Mouse (Mus musculus): ENCODE data around the gene Ascc1. TPM values are rescaled to one million over a fixed set of nuclear protein-coding genes. Genes with fewer than 3 reads are reported as not detected.
A peak's percentile ranks its signal among the peaks of the same experiment; 100 is the strongest.

Ascc1 gene
- total and polyA plus RNA-seq, 3 experiments, result 17.0 to 37.9 TPM; not detected in 1

- Histone ChIP-seq H3K27ac (ENCODE audit: control insufficient read depth, low read depth, low read length) (peak overlapping the region; percentile 23), H3K79me2 (ENCODE audit: control insufficient read depth, insufficient read depth, low read length, poor library complexity) (no peaks in the 10 kb centered on the region), H3K9ac (ENCODE audit: control insufficient read depth, low read depth, low read length, poor library complexity, severe bottlenecking) (peak overlapping the region; percentile 61), H3K9me3 (replicated peaks; ENCODE audit: insufficient read depth, low read length) (no peaks in the 10 kb centered on the region), H3K4me3 (ENCODE audit: control insufficient read depth in 1 of 2, insufficient read depth in 1 of 2, low read depth in 2 of 2, low read length in 2 of 2) (no peak overlapping the region), H3K27me3 (ENCODE audit: control insufficient read depth in 1 of 2, insufficient read depth in 2 of 2, low read length in 2 of 2) (peaks cover 0 to 2% of the 10 kb centered on the region in 2 experiments; a peak in 1 of 4 replicates), H3K4me1 (ENCODE audit: control insufficient read depth in 1 of 2, insufficient read depth in 2 of 2, low read length in 2 of 2) (peaks cover 20 to 49% of the 10 kb centered on the region in 2 experiments), H3K36me3 (ENCODE audit: control insufficient read depth in 1 of 2, insufficient read depth in 2 of 2, low read length in 2 of 2) (peaks cover 0 to 28% of the 10 kb centered on the region in 2 experiments; a peak in 2 of 4 replicates)
- peak; percentile 24; the same call in 1 of the 2 replicates for TF ChIP-seq NELFE (IDR thresholded peaks at IDR 0.05; ENCODE audit: low read depth, low read length)
- TF ChIP-seq BHLHE40 (IDR thresholded peaks at IDR 0.05; ENCODE audit: borderline replicate concordance, low read depth, low read length), result no peak
- DNase-seq (ENCODE audit: low read depth, low spot score), result peak; percentile 31
These were observed 28.4 kb upstream of the Ascc1 start for GRCm38 (mm10) chr10:59974191-59974664.

GRCm38 (mm10) chr10:59974786-59975185 lies 27.8 kb upstream of the Ascc1 start:
- Histone ChIP-seq H3K4me1 (ENCODE audit: control insufficient read depth in 1 of 2, insufficient read depth in 2 of 2, low read length in 2 of 2) (peaks cover 24 to 48% of the 10 kb centered on the region in 2 experiments), H3K36me3 (ENCODE audit: control insufficient read depth in 1 of 2, insufficient read depth in 2 of 2, low read length in 2 of 2) (peaks cover 0 to 32% of the 10 kb centered on the region in 2 experiments; a peak in 2 of 4 replicates), H3K27ac (ENCODE audit: control insufficient read depth, low read depth, low read length) (peak overlapping the region; percentile 23), H3K79me2 (ENCODE audit: control insufficient read depth, insufficient read depth, low read length, poor library complexity) (no peaks in the 10 kb centered on the region), H3K9me3 (replicated peaks; ENCODE audit: insufficient read depth, low read length) (no peaks in the 10 kb centered on the region), H3K4me3 (ENCODE audit: control insufficient read depth in 1 of 2, insufficient read depth in 1 of 2, low read depth in 2 of 2, low read length in 2 of 2) (no peak overlapping the region), H3K9ac (ENCODE audit: control insufficient read depth, low read depth, low read length, poor library complexity, severe bottlenecking) (peak overlapping the region; percentile 61; the same call in 1 of the 2 replicates), H3K27me3 (ENCODE audit: control insufficient read depth in 1 of 2, insufficient read depth in 2 of 2, low read length in 2 of 2) (no peaks in the 10 kb centered on the region)
- peak; percentile 75 for DNase-seq (ENCODE audit: low read depth, low spot score)
- TF ChIP-seq NELFE (IDR thresholded peaks at IDR 0.05; ENCODE audit: low read depth, low read length) (peak; percentile 10), ETS1 (IDR thresholded peaks at IDR 0.05; ENCODE audit: low read depth, low read length) (peak; percentile 56; the same call in 1 of the 2 replicates), NRF1 (IDR thresholded peaks at IDR 0.05; ENCODE audit: insufficient read depth, low read depth, low read length, poor library complexity, severe bottlenecking) (no peak), SIN3A (IDR thresholded peaks at IDR 0.05; ENCODE audit: low read length) (peak; percentile 67; the same call in 1 of the 2 replicates), MYC (IDR thresholded peaks at IDR 0.05; ENCODE audit: low read depth, low read length) (0 out of 2 replicates have a peak, but pooled peaks have one; percentile 28), E2F4 (IDR thresholded peaks at IDR 0.05; ENCODE audit: borderline replicate concordance, low read depth, low read length) (no peak), MXI1 (IDR thresholded peaks at IDR 0.05; ENCODE audit: low read depth, low read length) (peak; percentile 60; the same call in 1 of the 2 replicates), TAL1 (IDR thresholded peaks at IDR 0.05; ENCODE audit: low read length) (peak; percentile 15; the same call in 1 of the 2 replicates), ZC3H11A (IDR thresholded peaks at IDR 0.05; ENCODE audit: low read depth, low read length) (no peak), CHD2 (IDR thresholded peaks at IDR 0.05; ENCODE audit: low read length) (no peak), MAFK (IDR thresholded peaks at IDR 0.05; ENCODE audit: borderline replicate concordance, low read depth, low read length) (0 out of 2 replicates have a peak, but pooled peaks have one; percentile 14), MYB (IDR thresholded peaks at IDR 0.05; ENCODE audit: low read depth, low read length) (no peak), EP300 (IDR thresholded peaks at IDR 0.05; ENCODE audit: low read depth in 1 of 2, low read length in 2 of 2) (peak; percentile 38 to 78; a peak in 3 of 4 replicates), GABPA (IDR thresholded peaks at IDR 0.05; ENCODE audit: low read depth, low read length) (no peak), USF2 (IDR thresholded peaks at IDR 0.05; ENCODE audit: borderline replicate concordance in 1 of 2, insufficient read depth in 1 of 2, low read depth in 1 of 2, low read length in 2 of 2) (no peak), MAX (IDR thresholded peaks at IDR 0.05; ENCODE audit: low read length) (no peak; the same call in 1 of the 2 replicates), ZMIZ1 (IDR thresholded peaks at IDR 0.05; ENCODE audit: low read depth, low read length) (no peak), BHLHE40 (IDR thresholded peaks at IDR 0.05; ENCODE audit: borderline replicate concordance, low read depth, low read length) (no peak), POLR2AphosphoS2 (IDR thresholded peaks at IDR 0.05; ENCODE audit: low read length) (no peak), ZNF384 (IDR thresholded peaks at IDR 0.05; ENCODE audit: low read depth, low read length) (no peak), CHD1 (IDR thresholded peaks at IDR 0.05; ENCODE audit: low read depth, low read length) (0 out of 2 replicates have a peak, but pooled peaks have one; percentile 40), SMC3 (IDR thresholded peaks at IDR 0.05; ENCODE audit: low read depth, low read length) (no peak), RAD21 (IDR thresholded peaks at IDR 0.05; ENCODE audit: low read depth, low read length) (no peak), POLR2A (IDR thresholded peaks at IDR 0.05; ENCODE audit: control insufficient read depth in 1 of 2, insufficient read depth in 1 of 2, low read depth in 1 of 2, low read length in 2 of 2, poor library complexity in 1 of 2) (no peak), JUND (IDR thresholded peaks at IDR 0.05; ENCODE audit: low read depth, low read length) (no peak), KAT2A (conservative IDR thresholded peaks at IDR 0.05; ENCODE audit: low read depth, low read length) (no peak), POLR2AphosphoS5 (IDR thresholded peaks at IDR 0.05; ENCODE audit: borderline replicate concordance, low read depth, low read length) (no peak), RCOR1 (IDR thresholded peaks at IDR 0.05; ENCODE audit: low read depth, low read length) (peak; percentile 48; the same call in 1 of the 2 replicates), UBTF (IDR thresholded peaks at IDR 0.05; ENCODE audit: borderline replicate concordance, insufficient read depth, low read depth, low read length) (no peak), TCF12 (IDR thresholded peaks at IDR 0.05; ENCODE audit: low read depth, low read length) (peak; percentile 45; the same call in 1 of the 2 replicates)
